Mouse (Mus musculus) forebrain, embryonic 16.5 days (tissue): ENCODE results near the gene Prdx6. TPM values are rescaled to one million over a fixed set of nuclear protein-coding genes. Genes with fewer than 3 reads are reported as not detected.
"Not testable (repeated sequence)": the region's sequence is repeated elsewhere in the genome, so short reads cannot be mapped to it uniquely, and the experiment has no call there.

Experiments
- ATAC-seq: fragments of 200-750 bp; cut with Nextera tagmentation; 2 replicates; pipeline ENCODE4 v1.8.0; 2017; ENCODE audit warnings: mild to moderate bottlenecking, moderate library complexity
- H3K27ac ChIP-seq: fragments of 300-500 bp; sonication (generic); 2 replicates; pipeline ENCODE4 v1.5.1; 2014; ENCODE audit warnings: low read length, control low read depth
- H3K27me3 ChIP-seq: fragments of 300-500 bp; sonication (generic); replicated peaks from 2 replicates; pipeline ENCODE4 v1.6.1; 2014; ENCODE audit warnings: low read length; ENCODE audit not compliant: control insufficient read depth, insufficient read depth
- H3K36me3 ChIP-seq: fragments of 300-500 bp; sonication (generic); 2 replicates; pipeline ENCODE4 v1.6.1; 2014; ENCODE audit not compliant: control insufficient read depth, insufficient read depth
- H3K4me1 ChIP-seq: fragments of 300-500 bp; sonication (generic); replicated peaks from 2 replicates; pipeline ENCODE4 v1.6.1; 2014; ENCODE audit warnings: low read length; ENCODE audit not compliant: control insufficient read depth, insufficient read depth
- H3K4me2 ChIP-seq: fragments of 300-500 bp; sonication (generic); 2 replicates; pipeline ENCODE4 v1.6.1; 2014; ENCODE audit warnings: mild to moderate bottlenecking, low read length, control low read depth
- H3K4me3 ChIP-seq: fragments of 300-500 bp; sonication (generic); replicated peaks from 2 replicates; pipeline ENCODE4 v1.5.1; 2014; ENCODE audit warnings: mild to moderate bottlenecking, low read length, control low read depth
- H3K9ac ChIP-seq: fragments of 300-500 bp; sonication (generic); replicated peaks from 2 replicates; pipeline ENCODE4 v1.6.1; 2014; ENCODE audit warnings: low read depth, low read length, control low read depth
- H3K9me3 ChIP-seq: fragments of 300-500 bp; sonication (generic); 2 replicates; pipeline ENCODE4 v1.6.1; 2016; ENCODE audit warnings: low read length; ENCODE audit not compliant: control insufficient read depth
- WGBS: fragments of 180-500 bp; shearing (Covaris S2); extraction: QIAGEN DNeasy Blood & Tissue Kit; methylation state at CpG from one replicate; pipeline ENCODE4 v1.1.7; 2014; 5-methylcytosine and 5-hydroxymethylcytosine counted together
- polyA plus RNA-seq: library from polyadenylated mRNA; unstranded; fragments of >200 nt; fragmentation: Nextera tagmentation; extraction: Ambion mirVana; gene quantifications from 2 replicates; pipeline ENCODE4 v1.2.1, GENCODE M21; 2015

Prdx6 gene
- polyA plus RNA-seq, 1 experiment from 2014 or later = 214 TPM

DNA sequence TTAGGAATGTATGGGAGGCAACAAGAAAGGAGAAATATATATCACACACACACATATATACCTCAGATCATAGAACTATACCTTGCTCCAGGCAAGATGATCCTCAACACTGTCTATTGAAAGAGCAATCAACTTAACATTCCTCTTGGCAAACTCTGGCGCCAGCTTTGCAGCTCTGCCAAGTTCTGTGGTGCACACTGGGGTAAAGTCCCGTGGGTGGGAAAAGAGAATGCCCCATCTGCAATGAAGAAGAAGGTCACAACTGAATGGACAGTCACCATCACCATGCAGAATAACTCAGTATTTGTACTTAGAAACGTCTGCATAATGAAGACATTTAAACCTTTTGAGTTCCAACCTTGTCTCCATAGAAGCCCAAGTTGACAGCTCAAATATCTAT, 3.8 kb downstream of the Prdx6 start:
- peaks cover 15% of the 10 kb centered on the region for H3K36me3 ChIP-seq
- no peak overlapping the region for H3K4me3 ChIP-seq
- H3K4me2 ChIP-seq = no peak overlapping the region
- no peaks in the 10 kb centered on the region for H3K9me3 ChIP-seq
- 63% methylated on average over 3 of the region's 3 CpGs for WGBS
- no peak overlapping the region for H3K9ac ChIP-seq
- no peak for ATAC-seq
- peaks cover 25% of the 10 kb centered on the region for H3K4me1 ChIP-seq
- no peaks in the 10 kb centered on the region for H3K27me3 ChIP-seq
- H3K27ac ChIP-seq = no peak overlapping the region

DNA sequence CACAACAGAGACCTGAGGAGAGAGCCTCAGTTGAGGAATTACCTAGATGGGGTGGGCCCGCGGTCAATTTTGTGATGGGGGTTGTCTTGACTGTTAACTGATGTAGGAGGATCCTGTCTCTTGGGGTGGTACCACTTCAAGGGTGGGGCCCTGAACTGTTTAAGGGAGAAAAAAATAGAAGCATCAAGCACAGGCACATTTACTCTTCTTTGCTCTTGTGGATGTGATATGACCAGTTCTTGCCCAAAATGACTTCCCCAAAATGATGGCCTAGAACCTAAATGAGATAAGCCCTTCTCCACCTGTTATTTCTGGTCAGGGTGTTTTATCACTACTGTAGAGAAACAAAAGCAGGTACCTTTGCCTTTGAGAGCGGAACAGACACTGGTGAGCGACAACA, 13.3 kb downstream of the Prdx6 start:
- ATAC-seq = no peak
- Histone ChIP-seq H3K36me3 (peaks cover 18% of the 10 kb centered on the region), H3K9ac (no peak overlapping the region), H3K27ac (no peak overlapping the region), H3K27me3 (no peaks in the 10 kb centered on the region), H3K4me3 (no peak overlapping the region), H3K9me3 (no peaks in the 10 kb centered on the region), H3K4me2 (no peak overlapping the region), H3K4me1 (no peaks in the 10 kb centered on the region)
- 97% methylated on average over 4 of the region's 4 CpGs for WGBS

DNA sequence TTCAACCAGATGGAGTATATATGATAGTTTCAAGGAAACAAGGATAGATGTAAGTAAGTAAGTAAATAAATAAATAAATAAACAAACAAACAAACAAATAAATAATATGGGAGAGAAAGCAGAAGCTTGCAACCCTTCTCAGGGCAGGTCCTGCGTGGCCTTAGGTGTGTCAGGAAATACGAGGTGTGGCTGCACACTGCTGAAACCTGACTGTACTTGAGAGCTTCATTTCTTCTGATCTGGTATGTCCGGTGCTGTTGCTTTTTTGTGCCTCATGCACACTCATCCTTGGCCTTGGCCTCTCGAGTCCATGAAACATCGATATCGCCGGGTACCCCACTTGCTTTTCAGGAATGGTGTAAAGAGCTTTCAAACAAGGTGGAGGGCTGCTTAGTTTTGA, 13.7 kb downstream of the Prdx6 start:
- no peaks in the 10 kb centered on the region for H3K27me3 ChIP-seq
- no peak overlapping the region for H3K4me3 ChIP-seq
- no peaks in the 10 kb centered on the region for H3K9me3 ChIP-seq
- ATAC-seq = no peak
- no peaks in the 10 kb centered on the region for H3K4me1 ChIP-seq
- no peak overlapping the region for H3K9ac ChIP-seq
- H3K27ac ChIP-seq = no peak overlapping the region
- 98% methylated on average over 7 of the region's 7 CpGs for WGBS
- H3K4me2 ChIP-seq = no peak overlapping the region
- H3K36me3 ChIP-seq = peaks cover 14% of the 10 kb centered on the region

DNA sequence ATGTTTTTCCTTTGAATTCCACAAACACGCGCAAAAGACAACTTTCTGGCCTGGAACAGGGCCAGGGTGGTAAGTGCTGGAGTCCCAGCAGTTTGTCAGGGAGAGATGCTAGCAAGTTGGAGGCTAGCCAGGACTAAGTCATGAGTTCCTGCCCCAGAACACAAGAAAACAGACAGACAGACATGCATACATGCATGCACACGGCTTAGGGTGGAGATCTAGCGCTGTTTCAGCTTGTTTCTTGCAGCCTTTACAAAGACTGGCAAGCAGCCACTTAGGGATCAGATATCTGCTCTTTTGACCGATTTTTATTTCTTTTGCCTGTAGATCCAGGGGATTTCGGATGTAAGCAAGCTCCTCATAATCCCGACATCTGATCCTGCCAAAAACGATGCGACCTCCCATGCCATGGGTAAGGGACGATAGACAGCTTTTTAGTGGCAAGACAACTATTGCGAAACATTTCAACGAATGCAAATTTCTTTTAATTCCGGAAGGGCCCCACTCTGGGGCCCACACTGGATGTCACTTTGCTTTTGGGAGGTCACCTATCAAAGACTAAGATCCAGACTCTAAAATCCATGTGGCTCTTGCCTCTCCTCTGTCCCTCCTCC, 17.7 kb downstream of the Prdx6 start:
- Histone ChIP-seq H3K9me3 (no peaks in the 10 kb centered on the region), H3K4me1 (no peaks in the 10 kb centered on the region), H3K36me3 (no peaks in the 10 kb centered on the region), H3K27ac (no peak overlapping the region), H3K4me2 (no peak overlapping the region), H3K4me3 (no peak overlapping the region), H3K9ac (no peak overlapping the region), H3K27me3 (no peaks in the 10 kb centered on the region)
- 80% methylated on average over 13 of the region's 13 CpGs for WGBS
- ATAC-seq = no peak

DNA sequence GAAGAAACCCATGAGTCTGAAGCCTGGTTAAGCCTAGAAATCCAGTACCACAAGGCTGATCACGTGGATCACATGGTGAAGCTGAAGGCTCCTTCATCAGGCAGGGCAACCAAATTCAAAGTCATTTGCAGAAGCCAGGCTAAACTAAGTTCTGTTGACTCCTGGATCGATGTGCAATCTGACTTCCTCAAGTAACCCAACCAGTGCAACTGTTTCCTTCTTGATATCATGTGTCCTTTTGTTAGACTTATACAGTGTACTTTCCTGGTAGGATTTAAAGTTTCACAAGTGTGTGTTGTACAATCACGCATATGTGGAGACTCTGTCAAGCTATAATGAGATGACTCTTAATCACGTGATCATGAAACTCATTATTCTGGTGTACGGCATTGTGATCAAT, 18.8 kb downstream of the Prdx6 start:
- WGBS = 94% methylated on average over 5 of the region's 5 CpGs
- H3K36me3 ChIP-seq = no peaks in the 10 kb centered on the region

DNA sequence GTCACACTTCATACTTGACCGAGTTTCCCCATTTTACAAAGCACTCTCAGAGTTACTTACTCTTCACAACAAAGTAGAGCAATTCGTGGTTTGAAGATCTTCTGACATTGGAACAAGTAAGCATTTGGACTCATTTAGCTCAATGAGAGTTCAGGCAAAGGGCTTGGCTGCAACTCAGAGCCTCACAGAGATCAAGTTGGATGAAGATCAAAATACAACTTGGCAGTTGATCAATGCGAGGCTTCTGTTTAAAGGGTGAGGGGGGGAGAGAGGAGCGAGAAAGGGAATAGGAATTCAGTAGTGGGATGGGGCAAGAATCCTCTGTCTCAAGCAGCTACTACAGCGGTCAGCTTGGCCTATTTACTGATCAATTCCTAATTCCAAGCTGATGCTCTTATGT, 26.2 kb downstream of the Prdx6 start:
- H3K27me3 ChIP-seq = no peaks in the 10 kb centered on the region
- WGBS = 25% methylated on average over 5 of the region's 5 CpGs
- no peak overlapping the region for H3K9ac ChIP-seq
- H3K4me1 ChIP-seq = peaks cover 4% of the 10 kb centered on the region; the same call in 1 of the 2 replicates
- no peaks in the 10 kb centered on the region for H3K36me3 ChIP-seq
- no peaks in the 10 kb centered on the region for H3K9me3 ChIP-seq
- no peak overlapping the region for H3K27ac ChIP-seq
- no peak overlapping the region for H3K4me3 ChIP-seq
- no peak overlapping the region for H3K4me2 ChIP-seq
- peak; percentile 91 for ATAC-seq

More for the DNA sequence above, 18.8 kb downstream of the Prdx6 start:
- no peak overlapping the region for H3K27ac ChIP-seq
- no peak overlapping the region for H3K4me2 ChIP-seq
- no peak for ATAC-seq
- H3K27me3 ChIP-seq = no peaks in the 10 kb centered on the region
- H3K9me3 ChIP-seq = no peaks in the 10 kb centered on the region
- no peaks in the 10 kb centered on the region for H3K4me1 ChIP-seq
- H3K4me3 ChIP-seq = no peak overlapping the region
- no peak overlapping the region for H3K9ac ChIP-seq

DNA sequence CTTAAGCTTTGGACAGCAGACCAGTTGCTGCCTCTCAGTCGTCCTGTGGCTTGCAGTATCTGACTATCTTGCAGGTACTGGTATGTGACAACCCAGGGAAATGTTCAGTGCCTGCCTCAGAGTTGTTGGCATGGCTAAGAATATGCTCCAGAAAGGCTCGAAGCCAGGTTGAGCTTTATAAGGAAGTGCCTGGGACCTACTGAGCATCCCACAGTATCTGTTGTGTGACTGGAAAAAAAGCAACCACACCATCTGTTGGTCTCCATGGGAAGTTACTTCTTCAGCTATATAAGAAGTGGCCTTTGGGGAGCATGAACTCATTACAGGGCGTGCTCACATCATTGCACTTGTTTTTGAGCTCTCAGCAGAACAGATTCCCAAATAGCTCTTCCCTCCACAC, 31.2 kb downstream of the Prdx6 start:
- H3K36me3 ChIP-seq = no peaks in the 10 kb centered on the region
- H3K4me2 ChIP-seq = no peak overlapping the region
- 69% methylated on average over 3 of the region's 3 CpGs for WGBS
- H3K27ac ChIP-seq = no peak overlapping the region
- H3K4me3 ChIP-seq = no peak overlapping the region
- no peaks in the 10 kb centered on the region for H3K27me3 ChIP-seq
- peaks cover 3% of the 10 kb centered on the region; the same call in 1 of the 2 replicates for H3K4me1 ChIP-seq
- H3K9me3 ChIP-seq = no peaks in the 10 kb centered on the region; the same call in 1 of the 2 replicates
- H3K9ac ChIP-seq = no peak overlapping the region
- no peak for ATAC-seq

DNA sequence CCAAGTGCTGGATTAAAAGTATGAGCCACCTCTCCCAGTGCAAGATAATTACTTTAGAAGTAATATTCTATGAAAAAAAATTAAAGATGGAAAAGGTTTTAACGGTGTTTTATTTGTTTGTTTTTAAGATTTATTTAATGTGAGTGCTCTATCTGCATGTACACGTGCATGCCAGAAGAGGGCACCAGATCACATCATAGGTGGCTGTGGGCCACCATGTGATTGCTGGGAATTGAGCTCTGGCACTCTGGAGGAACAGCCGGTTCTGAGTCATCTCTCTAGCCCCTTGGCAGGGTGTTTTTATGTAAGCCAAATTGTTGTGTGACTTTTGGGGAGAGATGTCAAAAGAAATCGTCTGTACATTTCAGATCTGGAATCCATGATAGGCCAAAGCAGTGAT, 36.6 kb downstream of the Prdx6 start:
- WGBS = 36% methylated on average over 4 of the region's 4 CpGs
- H3K27ac ChIP-seq = no peak overlapping the region
- no peak for ATAC-seq

DNA sequence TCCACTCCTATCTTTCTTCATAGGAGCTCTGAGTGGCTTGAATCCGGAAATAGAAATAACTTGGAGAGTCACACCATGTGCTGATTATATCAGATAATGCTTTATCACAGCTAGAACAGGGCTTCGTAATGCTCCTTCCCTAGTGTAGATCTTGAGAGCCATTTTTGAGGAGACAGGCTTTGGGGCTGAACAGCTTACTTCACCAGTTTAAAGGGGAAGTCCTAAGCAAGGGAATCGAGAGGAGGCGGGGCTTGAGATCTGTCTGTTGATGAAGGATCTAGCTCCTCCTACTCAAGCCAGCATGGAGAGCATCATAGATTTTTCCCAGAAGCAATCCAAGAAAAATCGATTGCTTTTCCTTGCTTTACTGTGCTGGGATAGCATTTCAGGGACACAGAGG, 51.2 kb downstream of the Prdx6 start:
- Histone ChIP-seq H3K36me3 (no peaks in the 10 kb centered on the region), H3K27ac (no peak overlapping the region), H3K27me3 (no peaks in the 10 kb centered on the region), H3K4me3 (no peak overlapping the region), H3K4me2 (no peak overlapping the region), H3K9ac (no peak overlapping the region), H3K9me3 (no peaks in the 10 kb centered on the region), H3K4me1 (peaks cover 9% of the 10 kb centered on the region; the same call in 1 of the 2 replicates)
- no peak for ATAC-seq
- 81% methylated on average over 5 of the region's 5 CpGs for WGBS

More for the DNA sequence above, 36.6 kb downstream of the Prdx6 start:
- peaks cover 3% of the 10 kb centered on the region; the same call in 1 of the 2 replicates for H3K9me3 ChIP-seq
- no peak overlapping the region for H3K4me2 ChIP-seq
- H3K9ac ChIP-seq = no peak overlapping the region
- H3K4me3 ChIP-seq = no peak overlapping the region
- H3K36me3 ChIP-seq = no peaks in the 10 kb centered on the region
- no peaks in the 10 kb centered on the region for H3K4me1 ChIP-seq
- H3K27me3 ChIP-seq = no peaks in the 10 kb centered on the region

DNA sequence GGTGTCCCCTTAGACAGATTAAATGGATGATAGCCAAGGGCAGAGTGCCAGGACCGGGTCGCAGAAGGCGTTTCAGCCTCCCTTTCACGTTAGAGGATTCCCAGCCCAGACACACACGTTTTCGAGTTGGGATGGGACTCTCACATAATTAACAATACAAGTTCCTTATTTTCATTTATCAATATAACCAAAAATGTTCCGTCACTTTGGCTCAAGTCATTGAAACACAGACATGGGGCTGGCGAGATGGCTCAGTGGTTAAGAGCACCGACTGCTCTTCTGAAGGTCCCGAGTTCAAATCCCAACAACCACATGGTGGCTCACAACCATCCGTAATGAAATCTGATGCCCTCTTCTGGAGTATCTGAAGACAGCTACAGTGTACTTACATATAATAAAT, 54.7 kb downstream of the Prdx6 start:
- not testable (repeated sequence) for H3K9ac ChIP-seq, H3K9me3 ChIP-seq, H3K36me3 ChIP-seq, H3K4me1 ChIP-seq, H3K27me3 ChIP-seq, ATAC-seq
- H3K4me3 ChIP-seq = peak overlapping the region; percentile 47
- peak overlapping the region; percentile 80 for H3K4me2 ChIP-seq
- WGBS = 35% methylated on average over 11 of the region's 11 CpGs
- H3K27ac ChIP-seq = peak overlapping the region; percentile 71
